19 mouse cellular contexts compared by ENCODE assay signal in the genomic region with DNA sequence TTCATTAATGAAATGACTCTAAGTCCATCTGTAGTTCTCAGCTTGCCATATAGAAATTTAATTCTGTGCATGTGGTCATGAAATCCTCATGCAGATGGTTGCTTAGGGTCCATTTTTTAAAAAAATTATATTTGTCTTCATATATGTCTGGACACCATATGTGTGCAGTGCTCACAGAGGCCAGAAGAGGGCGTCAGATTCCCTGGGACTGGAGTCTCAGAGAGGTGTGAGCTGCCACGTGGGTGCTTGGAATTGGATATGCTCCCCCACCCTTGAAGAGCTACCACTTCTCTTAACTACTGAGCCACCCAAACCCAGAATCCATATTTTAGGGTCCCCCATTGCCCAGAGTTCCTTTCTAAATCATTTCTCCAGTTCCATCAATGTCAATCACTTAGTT. TPM values are rescaled to one million over a fixed set of nuclear protein-coding genes. Genes with fewer than 3 reads are reported as not detected.
DNase-seq lines count a peak whose midpoint lies in the region; ATAC-seq and TF ChIP-seq lines count a peak whose summit lies in the region.
"Had no signal": no experiment of that assay in that cellular context is flagged by ENCODE, and none has a peak within 500 bp of the region (broad histone marks: within the 10 kb centered on the region; RNA-seq: fewer than 3 reads in every experiment).

No protein-coding gene starts in this region.

- H3K9me3 ChIP-seq in kidney, postnatal 0 days (replicated peaks; ENCODE audit: low read length) = no peaks in the 10 kb centered on the region
- H3K9me3 ChIP-seq: limb, embryonic 15.5 days; midbrain, embryonic 10.5 days had no signal

- no peak for ATAC-seq in kidney, postnatal 0 days (replicated peaks; ENCODE audit: low FRiP score, low read depth)
- ATAC-seq: activated CD4-positive, CD25-positive, alpha-beta regulatory T cell, adult 4 months; forebrain, embryonic 16.5 days had no signal

- no peak overlapping the region for H3K4me3 ChIP-seq in kidney, postnatal 0 days (replicated peaks; ENCODE audit: low read depth, low read length)
- H3K4me3 ChIP-seq in bone marrow, adult 2 months (replicated peaks; ENCODE audit: control insufficient read depth, low read depth, low read length) = no peak overlapping the region
- H3K4me3 ChIP-seq: gastrocnemius, adult 2 months; limb, embryonic 15.5 days; midbrain, embryonic 10.5 days; myocyte had no signal

- H3K4me2 ChIP-seq in kidney, postnatal 0 days (ENCODE audit: low read length) = no peak overlapping the region
- H3K4me2 ChIP-seq: hindbrain, embryonic 14.5 days; limb, embryonic 15.5 days had no signal

- TF ChIP-seq POLR2A in bone marrow, adult 2 months (IDR thresholded peaks at IDR 0.05; ENCODE audit: borderline replicate concordance, control insufficient read depth, low read depth, low read length) = no peak

- peak; percentile 21; the same call in 1 of the 2 replicates for TF ChIP-seq CTCF in kidney, postnatal 0 days (IDR thresholded peaks at IDR 0.05; ENCODE audit: low read depth)
- TF ChIP-seq CTCF in bone marrow, adult 2 months (IDR thresholded peaks at IDR 0.05; ENCODE audit: control insufficient read depth, insufficient read depth, low read length) = 0 out of 2 replicates have a peak, but pooled peaks have one; percentile 11

- H3K9ac ChIP-seq in kidney, postnatal 0 days (ENCODE audit: low read depth, low read length) = no peak overlapping the region
- H3K9ac ChIP-seq: hindbrain, embryonic 14.5 days; limb, embryonic 15.5 days had no signal

- 56% methylated on average over 2 of the region's 2 CpGs for WGBS in kidney, postnatal 0 days
- WGBS in bone marrow, adult 2 months = 62% methylated on average over 2 of the region's 2 CpGs

- no peaks in the 10 kb centered on the region for H3K36me3 ChIP-seq in kidney, postnatal 0 days (ENCODE audit: insufficient read depth, low read length)
- H3K36me3 ChIP-seq: G1E; limb, embryonic 15.5 days; midbrain, embryonic 10.5 days had no signal

- H3K27me3 ChIP-seq in kidney, postnatal 0 days (ENCODE audit: insufficient read depth, low read length) = peaks cover 4% of the 10 kb centered on the region; the same call in 1 of the 2 replicates

- H3K27ac ChIP-seq in kidney, postnatal 0 days = no peak overlapping the region
- no peak overlapping the region for H3K27ac ChIP-seq in bone marrow, adult 2 months (ENCODE audit: control insufficient read depth, insufficient read depth, low read depth, low read length, poor library complexity)
- H3K27ac ChIP-seq: gastrocnemius, adult 2 months; hindbrain, embryonic 14.5 days; limb, embryonic 15.5 days; midbrain, embryonic 10.5 days had no signal

- no peak for DNase-seq in kidney, postnatal 0 days (ENCODE audit: low spot score)
- no peak for DNase-seq in kidney, postnatal 25 days
- DNase-seq in thymus, postnatal 10 days (ENCODE audit: low spot score in 2 of 2) = peak; percentile 4 to 20
- DNase-seq in thymus, adult 18-20 months = no peak
- no peak for DNase-seq in retina, embryonic 14.5 days (ENCODE audit: low spot score)
- DNase-seq in urinary bladder, postnatal 10 days (ENCODE audit: low spot score) = no peak
- DNase-seq: cerebellum, adult 11-12 months; gastrocnemius, adult 2 months; kidney, adult 2 months; lung, postnatal 14 days; right cerebral cortex, postnatal 25 days had no signal

- H3K4me1 ChIP-seq in kidney, postnatal 0 days (replicated peaks; ENCODE audit: insufficient read depth, low read length) = peaks cover 7% of the 10 kb centered on the region; the same call in 1 of the 2 replicates
- no peaks in the 10 kb centered on the region for H3K4me1 ChIP-seq in bone marrow, adult 2 months (ENCODE audit: control insufficient read depth, insufficient read depth, low read length)

RNA-seq across cellular contexts. Expression of a gene that starts 2.2 kb away (rescaled TPM):
- polyA plus RNA-seq in kidney, postnatal 0 days (2015; fragmentation: Nextera tagmentation; extraction: Ambion mirVana) = 11.5 and 14.6 TPM in 2 replicates
- 1.2 and 1.9 TPM in 2 replicates for polyA plus RNA-seq in bone marrow, adult 2 months (2011; ENCODE audit: insufficient read depth, insufficient read length, low replicate concordance, missing spikeins)
- polyA plus RNA-seq: G1E had no signal

Comparison
In these comparisons a context has a peak if more than half of its experiments do, and no peak if none do; other contexts are left out.
1. DNase-seq: peak in thymus, postnatal 10 days (2 of 2); none in kidney, postnatal 0 days (single experiment), kidney, postnatal 25 days (0 of 2), thymus, adult 18-20 months (0 of 2), retina, embryonic 14.5 days (single experiment) and urinary bladder, postnatal 10 days (single experiment).